Mouse (Mus musculus): ENCODE measurements around the gene Bik.
"Not testable (repeated sequence)": the region's sequence is repeated elsewhere in the genome, so short reads cannot be mapped to it uniquely, and the experiment has no call there.

DNA sequence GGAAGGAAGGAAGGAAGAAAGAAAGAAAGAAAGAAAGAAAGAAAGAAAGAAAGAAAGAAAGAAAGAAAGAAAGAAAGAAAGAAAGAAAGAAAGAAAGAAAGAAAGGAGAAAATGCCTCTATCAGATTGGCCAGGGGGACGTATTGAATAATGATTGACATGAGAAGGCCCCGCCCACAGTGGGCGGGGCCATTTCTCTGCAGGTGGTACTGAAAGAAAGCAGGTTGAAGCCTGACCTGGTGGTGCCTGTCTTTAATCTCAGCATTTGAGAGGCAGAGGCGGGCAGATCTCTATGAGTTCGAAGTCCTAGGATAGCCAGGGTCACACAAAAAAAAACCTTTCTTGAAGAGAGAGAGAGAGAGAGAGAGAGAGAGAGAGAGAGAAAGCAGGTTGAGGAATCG is 25.2 kb upstream of the Bik start:
- TF ChIP-seq CTCF (IDR thresholded peaks at IDR 0.05; ENCODE audit: extremely low read depth, insufficient read length, insufficient replicate concordance, low read depth, low read length); POLR2A (IDR thresholded peaks at IDR 0.05; ENCODE audit: low read depth, low read length): not testable (repeated sequence)

All from small intestine, adult 2 months (tissue).